Mouse (Mus musculus): ENCODE results near the gene Cdc73. TPM values are rescaled to one million over a fixed set of nuclear protein-coding genes. Genes with fewer than 3 reads are reported as not detected.

Cdc73 gene
- total RNA-seq (2014; rRNA removed), result 7.8 and 11.6 TPM in 2 replicates
- 8.3 and 11.5 TPM in 2 replicates for polyA plus RNA-seq (2015; fragmentation: Nextera tagmentation; extraction: Ambion mirVana)

DNA sequence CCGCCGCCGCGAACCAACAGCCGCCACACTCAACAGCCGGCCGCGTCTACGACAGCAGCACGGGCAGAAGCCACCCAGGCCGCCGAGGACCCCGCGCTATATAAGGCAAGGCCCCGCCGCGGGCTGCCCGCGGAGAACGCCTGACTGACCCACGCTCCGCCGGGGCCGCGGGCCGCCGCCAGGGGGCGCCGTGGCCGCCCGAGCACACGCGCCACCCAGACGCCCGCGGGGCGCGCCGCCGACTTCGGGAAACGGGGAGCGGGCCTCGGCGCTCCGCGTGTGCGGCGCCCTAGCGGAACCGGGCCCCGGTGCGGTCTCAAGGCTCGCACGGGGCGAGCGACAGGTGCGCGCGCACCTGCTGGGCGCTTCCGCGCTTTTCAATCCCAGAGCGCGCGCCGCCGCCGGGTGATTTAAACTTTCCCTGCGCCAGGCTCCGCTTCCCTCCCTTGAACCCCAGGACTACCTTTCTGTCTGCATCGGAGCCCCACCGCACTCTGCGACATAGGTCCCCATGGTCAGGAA is at the start of gene Cdc73:
Cdc73 (minus strand) TSS at position 153 of the 522 bp plus-strand sequence.
- H3K9me3 ChIP-seq (ENCODE audit: low read length), result no peaks in the 10 kb centered on the region
- H3K4me1 ChIP-seq (ENCODE audit: insufficient read depth, low read length), result peaks cover 3% of the 10 kb centered on the region; the same call in 1 of the 2 replicates
- peak within 1 kb of the TSS; percentile 91 for H3K9ac ChIP-seq (replicated peaks; ENCODE audit: low read length, poor library complexity, severe bottlenecking)
- WGBS, result under 1% methylated on average over 52 of the region's 74 CpGs
- H3K4me3 ChIP-seq (ENCODE audit: low read depth, low read length), result peak within 1 kb of the TSS; percentile 91
- H3K36me3 ChIP-seq (ENCODE audit: insufficient read depth, low read length), result no peaks in the 10 kb centered on the region
- ATAC-seq (ENCODE audit: low FRiP score) (peak; percentile 99), DNase-seq (ENCODE audit: low spot score) (peak; percentile 93)
- peak; percentile 56 for TF ChIP-seq CTCF (IDR thresholded peaks at IDR 0.05)
- H3K27me3 ChIP-seq (ENCODE audit: insufficient read depth, low read length), result no peaks in the 10 kb centered on the region
- peak within 1 kb of the TSS; percentile 92 for H3K27ac ChIP-seq (ENCODE audit: low read depth, low read length)
- H3K4me2 ChIP-seq (ENCODE audit: low read depth, low read length, poor library complexity, severe bottlenecking), result peak within 1 kb of the TSS; percentile 83

DNA sequence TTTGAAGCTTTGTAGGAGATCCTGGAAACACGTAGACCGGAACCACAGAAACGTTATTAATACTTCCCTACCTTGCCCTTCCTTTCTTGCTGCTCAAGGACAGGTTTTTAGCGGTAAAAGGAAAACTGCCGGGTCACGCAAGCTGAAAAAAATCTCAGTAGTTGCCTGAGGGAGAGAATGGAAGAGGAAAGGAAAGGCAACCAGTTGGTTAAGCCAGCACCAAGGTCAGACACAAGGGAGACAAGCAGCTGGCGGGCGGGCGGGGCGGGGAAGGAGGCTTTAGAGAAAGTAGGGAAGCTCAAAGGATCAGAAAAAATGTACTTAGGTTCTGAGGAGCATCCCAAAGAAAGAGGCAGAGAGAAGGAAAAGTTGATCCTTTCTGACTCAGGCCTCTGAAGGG is 43.2 kb upstream of the Cdc73 start:
- 88% methylated on average over 10 of the region's 10 CpGs for WGBS
- Histone ChIP-seq H3K27me3 (ENCODE audit: insufficient read depth, low read length) (no peaks in the 10 kb centered on the region), H3K9ac (replicated peaks; ENCODE audit: low read length, poor library complexity, severe bottlenecking) (no peak overlapping the region), H3K9me3 (ENCODE audit: low read length) (no peaks in the 10 kb centered on the region), H3K4me1 (ENCODE audit: insufficient read depth, low read length) (no peaks in the 10 kb centered on the region), H3K4me2 (ENCODE audit: low read depth, low read length, poor library complexity, severe bottlenecking) (no peak overlapping the region), H3K36me3 (ENCODE audit: insufficient read depth, low read length) (peaks cover 37% of the 10 kb centered on the region), H3K27ac (ENCODE audit: low read depth, low read length) (no peak overlapping the region), H3K4me3 (ENCODE audit: low read depth, low read length) (no peak overlapping the region)
- ATAC-seq (ENCODE audit: low FRiP score) (no peak), DNase-seq (ENCODE audit: low spot score) (no peak)
- no peak for TF ChIP-seq CTCF (IDR thresholded peaks at IDR 0.05)

DNA sequence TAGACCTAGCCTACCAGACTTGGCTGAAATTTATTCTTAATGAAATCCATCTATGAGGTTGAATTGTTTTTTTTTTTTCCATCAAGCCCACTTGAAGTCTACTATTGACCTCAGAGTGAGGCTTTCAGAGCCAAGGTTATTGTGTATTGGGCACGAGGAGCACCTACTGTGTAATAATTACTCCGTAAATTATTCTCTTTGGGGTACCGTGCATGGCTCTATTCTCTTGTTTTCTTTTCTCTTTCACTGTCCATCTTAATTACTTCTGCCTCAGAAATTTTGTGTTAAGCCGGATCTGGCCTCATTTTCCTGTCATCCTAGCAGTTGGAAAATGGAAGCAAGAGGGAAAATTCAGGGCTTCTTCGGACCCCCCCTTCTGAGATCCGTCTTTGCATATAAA is 39.5 kb upstream of the Cdc73 start:
- Histone ChIP-seq H3K27me3 (ENCODE audit: insufficient read depth, low read length) (no peaks in the 10 kb centered on the region), H3K4me2 (ENCODE audit: low read depth, low read length, poor library complexity, severe bottlenecking) (no peak overlapping the region), H3K36me3 (ENCODE audit: insufficient read depth, low read length) (peaks cover 31% of the 10 kb centered on the region), H3K4me3 (ENCODE audit: low read depth, low read length) (no peak overlapping the region), H3K27ac (ENCODE audit: low read depth, low read length) (no peak overlapping the region), H3K9me3 (ENCODE audit: low read length) (no peaks in the 10 kb centered on the region), H3K9ac (replicated peaks; ENCODE audit: low read length, poor library complexity, severe bottlenecking) (no peak overlapping the region), H3K4me1 (ENCODE audit: insufficient read depth, low read length) (no peaks in the 10 kb centered on the region)
- 75% methylated on average over 6 of the region's 6 CpGs for WGBS
- DNase-seq (ENCODE audit: low spot score), result peak; percentile 2
- TF ChIP-seq CTCF (IDR thresholded peaks at IDR 0.05), result no peak
- no peak for ATAC-seq (ENCODE audit: low FRiP score)

DNA sequence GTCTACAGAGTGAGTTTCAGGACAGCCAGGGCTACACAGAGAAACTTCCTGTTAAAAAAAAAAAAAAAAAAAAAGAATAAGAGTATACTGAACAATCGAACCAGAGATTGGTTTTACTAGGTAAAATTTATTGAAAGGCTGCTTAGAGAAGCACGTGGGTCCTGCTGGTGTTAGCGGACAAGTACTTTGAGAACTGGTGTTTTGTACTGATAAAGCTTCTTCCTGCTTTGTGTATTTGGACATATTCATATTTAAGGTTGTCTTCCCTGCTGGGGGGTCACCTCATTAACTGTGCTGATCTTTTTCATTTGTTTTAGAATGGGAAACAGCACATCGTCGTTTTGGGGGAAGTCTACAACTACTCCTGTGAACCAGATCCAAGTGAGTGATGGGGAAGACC is 38.6 kb upstream of the Cdc73 start:
- ATAC-seq (ENCODE audit: low FRiP score) (no peak), DNase-seq (ENCODE audit: low spot score) (no peak)
- TF ChIP-seq CTCF (IDR thresholded peaks at IDR 0.05), result no peak
- Histone ChIP-seq H3K4me2 (ENCODE audit: low read depth, low read length, poor library complexity, severe bottlenecking) (no peak overlapping the region), H3K9me3 (ENCODE audit: low read length) (no peaks in the 10 kb centered on the region), H3K27ac (ENCODE audit: low read depth, low read length) (no peak overlapping the region), H3K9ac (replicated peaks; ENCODE audit: low read length, poor library complexity, severe bottlenecking) (no peak overlapping the region), H3K27me3 (ENCODE audit: insufficient read depth, low read length) (no peaks in the 10 kb centered on the region), H3K4me1 (ENCODE audit: insufficient read depth, low read length) (no peaks in the 10 kb centered on the region), H3K4me3 (ENCODE audit: low read depth, low read length) (no peak overlapping the region), H3K36me3 (ENCODE audit: insufficient read depth, low read length) (peaks cover 28% of the 10 kb centered on the region)
- WGBS, result 92% methylated on average over 5 of the region's 5 CpGs

DNA sequence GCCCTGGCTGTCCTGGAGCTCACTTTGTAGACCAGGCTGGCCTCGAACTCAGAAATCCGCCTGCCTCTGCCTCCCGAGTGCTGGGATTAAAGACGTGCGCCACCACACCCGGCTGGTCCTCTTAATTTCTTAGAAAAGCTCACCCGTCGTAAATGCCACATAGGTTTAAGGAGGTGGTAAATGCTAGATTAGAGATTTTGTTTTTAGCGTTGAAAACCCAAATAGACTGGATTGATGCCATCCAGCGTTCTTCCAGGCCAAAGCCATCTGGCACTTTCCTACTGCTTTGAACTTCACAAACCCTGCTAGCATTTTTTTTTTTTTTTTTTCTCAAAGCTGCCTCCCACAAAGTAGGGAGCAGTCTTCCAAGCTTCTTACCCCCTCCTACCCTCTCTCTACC is 37.9 kb upstream of the Cdc73 start:
- ATAC-seq (ENCODE audit: low FRiP score) (no peak), DNase-seq (ENCODE audit: low spot score) (no peak)
- TF ChIP-seq CTCF (IDR thresholded peaks at IDR 0.05), result no peak
- 90% methylated on average over 9 of the region's 10 CpGs for WGBS
- Histone ChIP-seq H3K27me3 (ENCODE audit: insufficient read depth, low read length) (no peaks in the 10 kb centered on the region), H3K4me2 (ENCODE audit: low read depth, low read length, poor library complexity, severe bottlenecking) (peak overlapping the region; percentile 48; the same call in 1 of the 2 replicates), H3K4me3 (ENCODE audit: low read depth, low read length) (no peak overlapping the region), H3K36me3 (ENCODE audit: insufficient read depth, low read length) (peaks cover 22% of the 10 kb centered on the region), H3K9me3 (ENCODE audit: low read length) (no peaks in the 10 kb centered on the region), H3K27ac (ENCODE audit: low read depth, low read length) (no peak overlapping the region), H3K4me1 (ENCODE audit: insufficient read depth, low read length) (no peaks in the 10 kb centered on the region), H3K9ac (replicated peaks; ENCODE audit: low read length, poor library complexity, severe bottlenecking) (no peak overlapping the region)

DNA sequence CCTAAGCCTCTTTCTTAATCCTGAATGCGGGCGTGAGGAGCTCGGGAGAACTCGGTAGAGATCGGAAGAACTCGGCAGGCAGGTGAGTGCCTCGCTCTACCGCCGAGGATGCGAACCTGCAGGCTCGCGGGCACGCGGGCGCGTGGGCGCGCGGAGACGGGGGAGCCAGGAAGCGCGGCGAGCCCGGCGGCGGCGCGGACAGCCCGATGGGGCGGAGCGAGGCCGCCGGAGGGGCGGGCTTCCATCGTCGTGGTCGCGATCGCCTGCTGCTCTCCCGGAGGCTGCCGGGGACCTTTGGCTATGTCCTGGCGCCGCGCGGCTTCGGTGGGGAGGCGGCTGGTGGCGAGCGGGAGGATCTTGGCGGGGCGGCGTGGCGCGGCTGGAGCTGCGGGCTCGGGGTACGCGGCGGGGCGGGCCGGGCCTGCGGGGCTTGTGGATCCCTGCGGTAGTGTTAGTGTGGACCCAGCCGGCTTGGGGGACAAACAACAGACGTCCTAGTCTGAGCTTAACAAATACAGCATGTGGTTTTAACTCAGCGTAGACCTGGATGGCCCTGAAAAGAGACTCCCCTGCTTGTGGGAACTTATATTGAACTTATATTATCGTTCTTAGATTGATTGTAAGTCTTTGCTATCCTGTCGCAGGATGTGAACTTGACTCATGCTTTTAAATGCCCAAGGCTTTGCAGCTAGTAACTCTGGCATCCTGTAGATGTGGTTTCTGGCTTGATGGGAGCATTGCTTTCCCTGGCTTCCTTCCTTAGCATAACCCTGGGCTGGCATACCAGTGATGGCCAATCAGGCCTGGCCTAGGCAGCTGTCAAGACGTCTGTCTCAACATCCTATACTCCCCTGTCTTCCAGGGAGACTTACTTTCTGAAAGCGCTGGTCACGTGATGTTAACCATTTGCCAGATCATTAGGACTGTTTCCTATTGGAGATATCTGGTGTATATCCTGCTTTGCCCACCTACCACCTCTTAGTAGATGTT is 37.0 kb upstream of the Cdc73 start:
- peak overlapping the region; percentile 48 for H3K4me2 ChIP-seq (ENCODE audit: low read depth, low read length, poor library complexity, severe bottlenecking)
- H3K9ac ChIP-seq (replicated peaks; ENCODE audit: low read length, poor library complexity, severe bottlenecking), result peak overlapping the region; percentile 85
- no peaks in the 10 kb centered on the region for H3K27me3 ChIP-seq (ENCODE audit: insufficient read depth, low read length)
- no peaks in the 10 kb centered on the region for H3K9me3 ChIP-seq (ENCODE audit: low read length)
- peak overlapping the region; percentile 82 for H3K4me3 ChIP-seq (ENCODE audit: low read depth, low read length)
- under 1% methylated on average over 63 of the region's 71 CpGs for WGBS
- DNase-seq (ENCODE audit: low spot score) (peak; percentile 93), ATAC-seq (ENCODE audit: low FRiP score) (peak; percentile 90)
- no peak for TF ChIP-seq CTCF (IDR thresholded peaks at IDR 0.05)
- peaks cover 19% of the 10 kb centered on the region for H3K36me3 ChIP-seq (ENCODE audit: insufficient read depth, low read length)
- no peaks in the 10 kb centered on the region for H3K4me1 ChIP-seq (ENCODE audit: insufficient read depth, low read length)
- peak overlapping the region; percentile 89 for H3K27ac ChIP-seq (ENCODE audit: low read depth, low read length)
